Mouse (Mus musculus): ENCODE results near the gene Rom1.

GRCm38 (mm10) chr19:8881034-8881392 is 48.1 kb downstream of the Rom1 start:
- TF ChIP-seq CTCF (IDR thresholded peaks at IDR 0.05; ENCODE audit: low read depth, low read length), result no peak
- TF ChIP-seq POLR2A (IDR thresholded peaks at IDR 0.05; ENCODE audit: extremely low read depth, insufficient read depth, low read length), result no peak
